Mouse (Mus musculus): Measurements from ENCODE around the gene Wdr73.

The Wdr73 gene

GRCm38 (mm10) chr7:80894815-80895519 lies 6.1 kb downstream of the Wdr73 start:
- in situ Hi-C loops (cut with MboI, MseI) = no loop called here

DNA sequence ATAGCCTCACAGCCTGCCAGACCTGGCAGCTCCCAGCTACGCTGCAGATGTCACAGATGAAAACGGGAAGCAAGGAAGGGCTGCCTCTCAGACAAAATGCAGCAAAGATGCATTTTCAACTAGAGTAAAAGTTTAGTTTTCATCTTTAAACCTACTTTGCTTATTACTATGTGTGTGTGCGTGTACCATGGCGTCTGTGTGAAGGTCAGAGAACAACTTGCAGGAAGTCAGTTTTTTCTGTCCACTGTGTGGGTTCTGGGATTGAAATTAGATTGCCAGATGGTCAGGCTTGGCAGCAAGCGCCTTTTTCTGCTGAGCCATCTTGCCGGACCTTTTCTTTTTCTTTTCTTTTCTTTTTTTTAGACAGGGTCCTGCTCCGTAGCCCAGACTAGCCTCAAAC lies 6.9 kb downstream of the Wdr73 start:
- in situ Hi-C loops (cut with MboI, MseI) = no loop called here

- in situ Hi-C loops (cut with MboI, MseI) = no loop called here
Measured at GRCm38 (mm10) chr7:80893753-80894129, 7.3 kb downstream of the Wdr73 start.

- in situ Hi-C loops (cut with MboI, MseI) = no loop called here
Measured at GRCm38 (mm10) chr7:80893086-80893752, 7.8 kb downstream of the Wdr73 start.

- in situ Hi-C loops (cut with MboI, MseI) = loop anchor here (5.0 kb wide), 1 partner anchor 177 kb away; no protein-coding TSS in a partner anchor
Measured at GRCm38 (mm10) chr7:80889841-80890241, 11.2 kb downstream of the Wdr73 start.

DNA sequence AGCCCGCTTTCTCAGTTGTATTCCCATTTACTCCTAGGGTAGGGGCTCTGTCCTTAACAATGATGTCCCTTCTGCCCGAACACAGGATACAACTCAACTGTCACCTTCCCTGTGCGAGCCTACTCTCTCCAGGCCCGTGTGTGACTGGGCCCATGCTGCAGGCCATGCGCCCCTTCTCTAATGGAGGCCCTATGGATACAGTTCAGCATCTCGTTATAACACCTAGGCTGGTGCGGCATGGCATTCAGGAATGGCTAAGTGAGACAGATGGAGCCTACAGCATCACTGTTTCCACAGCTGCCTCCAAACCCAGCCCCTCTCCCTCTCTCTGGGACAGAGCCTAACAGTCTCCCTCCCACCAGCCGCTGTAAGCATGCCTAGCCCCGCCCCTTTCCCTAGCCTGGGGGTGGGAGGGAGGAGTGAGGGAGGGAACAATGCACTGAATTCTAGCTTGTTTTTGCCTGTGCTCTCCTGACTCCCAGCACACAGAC lies 12.0 kb downstream of the Wdr73 start:
- in situ Hi-C loops (cut with MboI, MseI) = loop anchor here (5.0 kb wide), 1 partner anchor 178 kb away; no protein-coding TSS in a partner anchor

DNA sequence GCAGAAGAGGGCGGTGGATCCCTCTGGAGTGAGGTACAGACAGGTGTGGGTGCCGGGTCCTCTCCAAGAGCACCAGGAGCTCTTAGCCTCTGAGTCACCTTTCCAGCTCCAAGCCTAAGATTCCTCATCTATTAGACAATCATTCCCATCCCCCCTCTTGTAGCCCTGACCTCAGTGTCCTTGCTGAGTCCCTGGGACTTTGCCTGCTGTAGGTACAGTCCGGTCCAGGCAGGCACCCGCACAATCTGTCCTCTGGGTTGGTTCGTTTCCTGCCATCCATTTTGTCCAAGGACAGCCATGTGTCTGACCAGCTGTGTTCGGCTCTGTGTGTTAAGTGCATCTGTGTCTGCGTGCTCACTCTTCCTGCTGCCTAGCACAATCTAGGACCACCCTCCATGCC lies 12.5 kb downstream of the Wdr73 start:
- in situ Hi-C loops (cut with MboI, MseI) = loop anchor here (5.0 kb wide), 1 partner anchor 179 kb away; no protein-coding TSS in a partner anchor

DNA sequence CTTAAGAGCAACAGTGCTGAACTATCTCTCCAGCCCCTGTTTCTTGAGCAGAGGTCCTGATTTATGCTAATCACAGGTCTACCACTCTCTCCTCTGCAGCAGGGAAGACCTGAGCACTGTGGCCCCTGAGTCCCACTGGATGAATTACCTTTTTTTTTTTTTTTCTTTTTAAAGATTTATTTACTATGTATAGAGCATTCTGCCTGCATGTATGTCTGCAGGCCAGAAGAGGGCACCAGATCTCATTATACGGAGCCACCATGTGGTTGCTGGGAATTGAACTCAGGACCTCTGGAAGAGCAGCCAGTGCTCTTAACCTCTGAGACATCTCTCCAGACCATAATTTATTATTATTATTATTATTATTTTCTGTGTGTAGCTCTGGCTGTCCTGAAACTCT lies 15.4 kb downstream of the Wdr73 start:
- in situ Hi-C loops (cut with MboI, MseI) = loop anchor here (5.0 kb wide), 1 partner anchor 182 kb away; no protein-coding TSS in a partner anchor

DNA sequence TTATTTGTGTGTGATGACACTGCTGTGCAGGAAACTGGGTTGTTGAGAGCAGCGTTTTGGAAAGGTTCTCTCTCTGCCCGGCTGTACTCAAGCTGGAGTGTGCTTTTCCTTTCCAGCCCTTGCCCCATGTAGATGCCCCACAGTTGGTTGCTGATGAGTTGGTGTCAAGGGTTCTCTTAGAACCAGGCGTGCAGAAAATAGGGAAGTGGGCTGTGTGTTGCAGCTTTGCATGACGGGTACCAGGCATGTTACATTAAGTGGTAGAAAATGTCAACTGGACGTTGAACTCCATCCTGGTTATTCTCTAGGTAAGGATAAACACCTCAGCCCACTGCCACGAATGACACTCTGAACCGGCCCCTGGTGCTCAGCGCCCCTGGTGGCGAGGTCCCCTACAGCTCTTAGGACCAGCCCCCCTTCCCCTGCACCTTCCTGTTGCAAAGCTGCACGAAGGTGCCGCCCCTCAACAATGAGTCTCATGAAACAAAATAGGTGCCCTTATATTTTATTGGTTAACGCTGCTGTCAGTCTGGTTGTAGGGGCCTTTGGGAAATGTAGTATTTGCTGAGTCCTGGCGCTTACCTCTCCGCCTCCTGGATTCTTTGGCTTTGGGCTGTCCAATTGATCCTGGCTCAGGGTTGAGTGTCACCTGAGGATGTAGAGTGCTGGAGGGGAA lies 18.1 kb downstream of the Wdr73 start:
- in situ Hi-C loops (cut with MboI, MseI) = no loop called here

- in situ Hi-C loops (cut with MboI, MseI) = no loop called here
Measured at GRCm38 (mm10) chr7:80875727-80876126, 25.3 kb downstream of the Wdr73 start.

DNA sequence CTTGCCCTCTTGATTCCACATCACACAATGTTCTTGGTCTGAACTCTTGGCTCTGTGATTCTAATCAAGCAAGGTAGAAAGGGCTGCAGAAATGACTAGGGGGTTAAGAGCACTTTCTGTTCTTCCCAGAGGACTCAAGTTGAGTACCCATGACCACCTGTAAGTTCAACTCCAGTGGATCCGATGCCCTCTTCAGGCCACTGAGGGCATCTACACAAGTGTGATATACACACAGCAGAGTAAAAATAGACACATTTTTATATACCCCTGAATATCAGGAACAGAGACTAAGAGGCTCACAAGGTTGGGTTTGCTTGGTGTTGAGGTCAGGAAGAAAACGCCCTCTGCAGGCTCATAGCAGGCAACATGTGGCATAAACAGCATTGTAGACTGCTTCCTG lies 27.4 kb downstream of the Wdr73 start:
- in situ Hi-C loops (cut with MboI, MseI) = no loop called here

GRCm38 (mm10) chr7:80873038-80873437 lies 28.0 kb downstream of the Wdr73 start:
- in situ Hi-C loops (cut with MboI, MseI) = no loop called here

DNA sequence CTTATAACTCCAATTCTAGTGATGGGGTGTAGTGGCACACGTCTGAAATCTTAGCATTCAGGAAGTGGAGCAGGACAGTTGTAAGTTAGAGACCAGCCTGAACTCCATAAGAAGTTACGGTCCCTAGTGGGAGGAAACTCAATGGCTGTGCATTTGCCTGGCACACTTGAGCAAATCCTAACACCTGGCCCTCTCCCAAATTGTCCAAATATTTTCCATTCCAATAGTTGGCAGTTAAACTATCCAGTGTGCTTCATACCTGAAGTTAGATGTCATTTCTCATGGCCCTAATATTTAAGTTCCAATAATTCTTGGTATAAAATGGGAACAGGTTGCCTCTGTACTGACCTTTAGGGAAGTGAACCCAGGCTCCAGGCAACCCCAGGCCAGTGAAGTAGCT lies 32.4 kb downstream of the Wdr73 start:
- in situ Hi-C loops (cut with MboI, MseI) = no loop called here

GRCm38 (mm10) chr7:80866514-80867147 lies 34.4 kb downstream of the Wdr73 start:
- in situ Hi-C loops (cut with MboI, MseI) = no loop called here

DNA sequence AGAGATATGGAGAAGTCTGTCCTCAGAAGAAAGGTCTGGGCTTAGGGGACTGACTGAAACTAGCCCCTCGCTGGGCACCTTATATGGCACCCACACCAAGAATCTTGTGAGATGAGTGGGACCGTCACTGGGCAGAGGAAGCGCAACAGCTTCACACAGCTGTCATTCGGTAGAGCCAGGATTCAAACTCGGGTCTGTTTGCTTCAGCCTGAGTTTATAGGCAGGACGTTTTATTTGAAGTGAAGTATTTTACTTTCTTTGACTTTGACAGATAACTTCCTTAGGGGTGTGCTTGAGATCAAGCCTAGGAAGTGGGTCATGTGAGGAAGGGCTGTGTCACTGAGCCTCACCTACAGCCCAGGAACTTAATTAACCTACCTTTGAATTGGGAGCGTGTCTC lies 35.5 kb downstream of the Wdr73 start:
- in situ Hi-C loops (cut with MboI, MseI) = no loop called here

DNA sequence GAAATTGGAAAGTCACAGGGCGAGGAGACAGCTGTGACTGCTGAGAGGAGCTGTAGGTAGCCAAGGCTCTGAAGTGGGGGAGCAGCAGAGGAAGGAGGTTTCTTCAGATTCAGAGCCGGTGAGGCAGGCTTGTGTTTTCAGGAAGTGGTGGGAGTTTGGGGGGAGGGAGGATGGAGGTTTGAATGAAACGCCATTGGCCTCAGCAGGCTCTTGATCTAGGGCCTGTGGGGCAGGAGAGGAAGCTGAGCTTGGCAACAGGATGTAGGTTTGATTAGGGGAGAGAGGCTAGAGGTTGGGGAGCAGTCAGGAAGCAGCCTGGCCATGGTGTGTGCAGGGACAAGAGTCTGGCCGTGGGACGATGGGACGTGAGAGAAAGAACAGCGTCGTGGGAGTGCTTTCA lies 36.2 kb downstream of the Wdr73 start:
- in situ Hi-C loops (cut with MboI, MseI) = no loop called here

GRCm38 (mm10) chr7:80864151-80864550 lies 36.9 kb downstream of the Wdr73 start:
- in situ Hi-C loops (cut with MboI, MseI) = no loop called here

GRCm38 (mm10) chr7:80863520-80863919 lies 37.5 kb downstream of the Wdr73 start:
- in situ Hi-C loops (cut with MboI, MseI) = no loop called here

DNA sequence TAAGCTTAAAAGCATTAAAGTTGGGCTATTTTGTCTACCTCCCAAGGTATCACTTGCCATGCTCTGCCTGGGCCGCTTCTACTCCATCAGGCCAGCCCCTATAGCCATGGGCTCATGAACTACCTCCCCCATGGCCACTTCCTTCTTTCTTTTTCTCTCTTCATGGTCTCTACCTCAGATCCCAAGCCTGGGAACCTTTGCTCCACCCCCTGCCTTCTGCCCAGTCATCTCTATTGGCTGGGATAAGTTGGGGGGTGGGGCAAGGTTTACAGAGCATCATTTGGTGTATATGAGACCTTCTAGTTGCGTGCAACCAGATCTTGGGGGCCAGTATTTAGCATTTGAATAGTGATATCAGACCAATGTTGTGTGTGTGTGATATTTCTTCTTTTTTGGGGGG lies 38.6 kb downstream of the Wdr73 start:
- in situ Hi-C loops (cut with MboI, MseI) = no loop called here

DNA sequence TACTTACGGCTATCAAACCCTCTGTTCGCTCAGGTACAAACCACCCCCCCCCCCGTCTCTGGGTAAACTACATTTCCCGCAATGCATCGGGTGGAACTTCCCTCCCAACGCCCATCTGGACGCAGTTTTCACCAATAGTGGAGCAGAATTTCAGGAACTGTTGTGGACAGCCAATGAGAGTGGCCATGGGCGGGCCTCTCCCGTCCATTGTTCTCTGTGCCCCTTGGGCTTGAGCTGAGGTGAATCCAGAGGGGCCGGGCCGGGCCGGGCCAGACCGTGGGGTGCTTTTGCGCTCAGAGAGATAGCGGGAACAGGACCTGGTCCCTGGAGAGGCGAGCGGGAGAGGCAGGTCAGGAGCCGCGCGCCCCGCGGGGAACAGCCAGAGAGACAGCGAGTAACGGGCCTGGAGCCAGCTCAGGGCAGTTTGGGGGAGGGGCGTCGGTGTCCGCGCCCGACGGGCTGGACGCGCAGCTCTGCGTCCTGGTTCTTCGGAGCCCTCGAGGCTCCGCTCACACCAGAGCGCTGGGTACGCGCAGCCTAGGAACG lies 40.3 kb downstream of the Wdr73 start, which contains the start of gene Zscan2:
Gene Zscan2 (plus strand): TSS at position 192 of the 546 bp plus-strand sequence.
- in situ Hi-C loops (cut with MboI, MseI) = no loop called here

- in situ Hi-C loops (cut with MboI, MseI) = no loop called here
Measured at GRCm38 (mm10) chr7:80860227-80860626, 40.8 kb downstream of the Wdr73 start.

GRCm38 (mm10) chr7:80857181-80857580 lies 43.9 kb downstream of the Wdr73 start:
- in situ Hi-C loops (cut with MboI, MseI) = no loop called here

Data from T-helper 1 cell (primary cell).